Mouse (Mus musculus) G1E (cell line): ENCODE measurements around the gene Cd72.

ENCODE experiments used
- CTCF ChIP-seq: IDR thresholded peaks from 2 replicates; pipeline ENCODE4 v1.5.1; 2012; ENCODE audit warnings: low read depth, low read length, inconsistent platforms, mixed read lengths
- GATA1 ChIP-seq: IDR thresholded peaks from 2 replicates; pipeline ENCODE4 v1.6.1; 2012; ENCODE audit warnings: borderline replicate concordance, low read length, inconsistent platforms, mixed read lengths
- GATA2 ChIP-seq: IDR thresholded peaks from 2 replicates; pipeline ENCODE4 v1.6.1; 2012; ENCODE audit warnings: low read depth, low read length, inconsistent platforms, borderline replicate concordance
- POLR2AphosphoS5 ChIP-seq: IDR thresholded peaks from 2 replicates; pipeline ENCODE4 v1.6.1; 2012; ENCODE audit warnings: low read depth, low read length, inconsistent platforms; ENCODE audit not compliant: insufficient replicate concordance
- TAL1 ChIP-seq: conservative IDR thresholded peaks from 2 replicates; pipeline ENCODE4 v1.6.1; 2012; ENCODE audit warnings: low read depth, low read length, inconsistent platforms, mixed read lengths

GRCm38 (mm10) chr4:43418450-43418849, 36.0 kb downstream of the Cd72 start:
- TF ChIP-seq CTCF, result no peak
- no peak for TF ChIP-seq GATA1
- no peak for TF ChIP-seq TAL1
- TF ChIP-seq GATA2, result no peak
- TF ChIP-seq POLR2AphosphoS5, result no peak
